Mouse (Mus musculus): ENCODE results near the gene Brpf3.
"Not testable (repeated sequence)": the region's sequence is repeated elsewhere in the genome, so short reads cannot be mapped to it uniquely, and the experiment has no call there.

Gene Brpf3

DNA sequence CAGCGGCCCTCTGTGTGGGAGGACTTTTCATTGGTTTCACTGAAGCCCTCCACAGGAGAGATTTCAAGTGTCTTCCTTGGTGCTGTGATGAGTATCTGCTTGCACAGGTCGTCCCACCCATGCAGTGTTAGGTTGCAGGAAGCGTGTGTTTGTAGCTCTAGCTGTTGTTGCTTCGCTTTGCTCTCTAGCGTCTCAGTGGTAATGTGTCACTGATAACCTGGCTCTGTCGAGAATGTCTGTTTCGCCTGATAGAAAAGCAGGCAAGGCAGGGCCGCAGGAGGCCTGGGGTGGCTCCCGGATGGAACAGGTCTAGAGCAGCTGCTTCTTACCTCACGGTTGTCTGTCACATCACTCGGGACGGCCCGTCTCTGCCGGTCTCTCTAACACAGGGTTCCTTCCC lies 28.2 kb downstream of the Brpf3 start:
- no peak for DNase-seq (ENCODE audit: low spot score)

DNA sequence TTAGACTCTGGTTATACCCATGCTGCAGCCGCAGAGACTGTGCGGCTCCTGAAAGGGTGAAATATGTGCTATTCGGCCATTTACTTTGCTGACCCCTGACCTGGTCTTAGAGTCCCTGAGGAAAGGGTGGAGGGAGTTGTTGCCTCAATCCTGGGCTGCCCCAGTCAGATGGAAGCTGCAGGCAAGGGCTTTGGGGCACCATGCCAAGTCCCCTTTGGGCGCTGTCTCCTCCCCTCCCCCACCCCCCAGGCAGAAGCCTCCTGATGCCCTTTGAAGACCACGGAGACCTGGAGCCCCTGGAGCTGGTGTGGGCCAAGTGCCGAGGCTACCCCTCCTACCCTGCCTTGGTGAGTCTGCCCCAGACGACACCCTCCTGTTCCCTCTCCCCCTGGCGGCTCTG lies 30.2 kb downstream of the Brpf3 start:
- no peak for DNase-seq (ENCODE audit: low spot score)

DNA sequence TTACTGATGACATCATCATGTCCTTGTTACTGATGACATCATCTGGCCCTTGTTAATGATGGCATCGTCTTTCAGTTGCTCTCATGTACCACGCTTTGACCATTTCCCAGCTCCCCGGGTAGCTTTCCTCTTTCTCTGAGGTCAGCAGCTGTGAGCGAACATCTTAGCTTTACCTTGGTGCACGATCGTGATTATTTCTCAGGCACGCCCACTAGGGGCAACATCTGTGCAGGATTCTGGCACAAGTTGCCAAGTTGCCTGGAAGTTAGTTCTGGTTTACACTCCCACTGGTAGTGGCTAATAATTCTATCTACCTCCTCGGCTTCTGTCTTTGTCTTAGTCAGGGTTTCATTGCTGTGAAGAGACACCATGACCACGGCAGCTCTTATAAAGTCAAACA lies 31.1 kb downstream of the Brpf3 start:
- DNase-seq (ENCODE audit: low spot score): no peak

DNA sequence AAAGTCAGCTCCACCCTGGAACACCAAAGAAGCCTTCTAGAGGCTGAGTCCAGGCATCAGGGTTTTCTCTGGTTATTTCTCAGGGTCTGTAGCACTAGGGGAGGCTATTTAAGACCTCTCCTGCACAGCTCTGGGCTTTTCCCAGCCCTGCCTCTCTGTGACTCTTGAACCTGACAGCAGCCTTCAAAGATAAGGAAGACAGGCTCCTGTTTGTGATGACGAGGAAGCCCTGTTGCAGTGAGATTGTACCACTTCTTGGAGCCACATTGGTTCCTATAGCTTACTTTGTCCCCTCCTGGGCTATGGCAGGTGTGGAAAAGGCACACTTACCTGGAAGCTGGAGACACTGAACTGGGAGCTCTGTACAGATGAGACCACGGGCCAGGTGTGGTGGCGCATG lies 32.0 kb downstream of the Brpf3 start:
- no peak for DNase-seq (ENCODE audit: low spot score)

DNA sequence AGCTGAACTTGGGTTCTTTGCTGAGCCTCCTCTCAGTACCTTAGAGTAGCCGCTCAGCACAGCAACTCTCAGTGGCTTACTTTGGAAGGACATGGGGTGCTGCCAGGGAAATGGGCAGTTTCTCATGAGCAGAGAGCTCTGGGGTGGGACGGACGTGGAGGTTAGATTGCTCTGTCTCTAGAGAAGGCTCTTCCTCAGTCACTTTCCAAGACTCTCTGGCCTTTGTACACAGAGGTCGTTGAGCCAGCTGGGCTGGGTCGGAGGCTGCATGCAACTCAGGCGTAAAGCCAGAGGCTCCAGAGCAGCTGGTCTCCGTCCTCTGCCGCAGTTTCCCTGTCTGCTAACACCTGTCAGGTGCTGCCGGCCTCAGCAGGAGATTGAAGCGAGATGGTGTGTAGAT lies 33.8 kb downstream of the Brpf3 start:
- no peak for DNase-seq (ENCODE audit: low spot score)

DNA sequence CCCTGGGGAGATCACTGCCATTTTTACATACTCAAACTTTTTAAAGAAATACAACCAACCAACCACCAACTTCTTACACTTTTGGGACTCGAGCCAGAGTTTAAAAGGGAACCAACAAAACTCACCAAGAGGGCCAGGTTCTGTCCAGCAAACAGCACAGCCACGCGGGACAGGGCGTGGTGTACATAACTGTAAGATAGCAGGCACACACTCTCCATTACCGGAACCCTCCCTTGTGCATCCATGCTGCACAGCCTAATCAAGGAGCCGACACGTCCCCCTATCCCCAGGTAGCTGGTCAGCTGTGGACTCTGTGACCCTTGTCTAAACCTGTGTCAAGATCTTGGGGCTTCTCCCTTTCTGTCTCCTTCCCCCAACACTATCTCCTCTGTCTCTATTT lies 37.0 kb downstream of the Brpf3 start:
- DNase-seq (ENCODE audit: low spot score): no peak

DNA sequence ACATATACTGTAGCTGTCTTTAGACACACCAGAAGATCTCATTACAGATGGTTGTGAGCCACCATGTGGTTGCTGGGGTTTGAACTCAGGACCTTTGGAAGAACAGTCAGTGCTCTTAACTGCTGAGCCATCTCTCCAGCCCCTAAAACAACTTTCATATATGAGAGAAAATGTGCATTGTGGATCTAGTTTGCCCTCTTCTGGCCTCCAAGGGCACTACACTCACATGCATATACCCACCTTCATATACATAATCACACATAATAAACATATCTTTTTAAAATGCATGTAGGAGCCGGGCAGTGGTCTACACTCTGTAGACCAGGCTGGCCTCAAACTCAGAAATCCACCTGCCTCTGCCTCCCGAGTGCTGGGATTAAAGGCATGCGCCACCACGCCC lies 41.1 kb downstream of the Brpf3 start:
- DNase-seq (ENCODE audit: low spot score): not testable (repeated sequence)

DNA sequence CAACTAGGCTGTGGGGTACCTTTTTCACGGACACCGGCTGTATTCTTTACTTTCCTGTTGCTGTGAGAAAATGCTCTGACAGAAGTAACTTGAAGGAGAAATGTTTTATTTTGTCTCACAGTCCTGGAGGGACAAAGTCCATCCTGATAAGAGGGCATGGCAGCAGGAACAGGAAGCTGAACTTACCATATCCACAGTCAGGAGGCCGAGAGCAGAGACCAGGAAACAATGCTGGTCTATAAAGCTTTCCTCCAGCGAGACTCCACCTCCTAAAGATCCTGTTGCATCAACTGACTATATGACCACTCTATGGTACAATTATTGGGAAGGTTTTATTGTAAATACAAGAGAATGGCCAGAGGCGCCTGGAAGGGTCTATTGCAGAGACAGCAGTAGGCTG lies 42.8 kb downstream of the Brpf3 start:
- no peak for DNase-seq (ENCODE audit: low spot score)

DNA sequence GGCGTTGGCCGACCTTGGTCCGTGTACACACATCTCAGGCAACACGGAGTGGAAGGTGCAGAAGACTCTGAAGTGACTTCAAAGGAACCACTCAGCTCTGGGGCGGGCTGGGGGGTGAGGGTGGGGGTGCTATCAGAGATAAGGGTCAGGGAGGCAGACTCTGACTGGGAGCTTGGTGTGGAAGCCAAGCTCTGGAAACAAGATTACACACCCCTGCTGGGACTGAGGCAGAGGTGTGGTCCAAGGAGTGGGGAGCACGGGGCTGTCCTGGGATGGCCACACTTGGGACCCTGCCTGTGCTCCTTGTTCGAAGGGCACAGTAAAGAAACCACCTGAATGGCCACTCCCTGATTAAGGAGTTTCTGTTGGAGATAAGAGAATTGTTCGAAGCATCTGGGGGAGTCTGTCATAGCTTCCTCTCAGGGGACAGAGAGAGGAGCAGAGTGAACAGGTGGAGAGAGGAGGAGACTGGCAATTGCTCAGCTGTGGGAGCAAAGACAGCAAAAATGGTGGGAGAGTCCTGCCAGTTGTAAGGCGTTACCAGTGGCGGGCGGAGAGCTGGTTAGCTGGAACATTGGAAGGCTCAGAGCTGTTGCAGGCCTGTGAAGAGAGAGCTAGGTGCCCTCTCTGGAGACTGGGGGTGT lies 46.2 kb downstream of the Brpf3 start:
- no peak for DNase-seq (ENCODE audit: low spot score)

DNA sequence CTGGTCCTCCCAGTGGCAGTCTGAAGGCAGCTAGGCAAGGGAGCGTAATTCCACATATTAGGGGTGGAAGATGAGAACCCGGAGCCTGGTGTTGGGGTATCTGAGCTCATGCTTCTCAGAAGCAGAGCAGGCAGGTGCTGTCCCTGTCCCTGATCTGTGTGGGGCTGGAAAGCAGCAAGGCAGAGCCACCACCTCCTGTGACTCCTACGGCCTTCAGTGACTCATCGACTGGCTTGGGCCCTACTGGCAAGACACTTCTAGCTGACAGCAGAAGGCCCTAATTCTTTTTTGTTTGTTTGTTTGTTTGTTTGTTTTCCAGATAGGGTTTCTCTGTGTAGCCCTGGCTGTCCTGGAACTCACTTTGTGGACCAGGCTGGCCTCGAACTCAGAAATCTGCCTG lies 49.6 kb downstream of the Brpf3 start:
- no peak for DNase-seq (ENCODE audit: low spot score)

DNA sequence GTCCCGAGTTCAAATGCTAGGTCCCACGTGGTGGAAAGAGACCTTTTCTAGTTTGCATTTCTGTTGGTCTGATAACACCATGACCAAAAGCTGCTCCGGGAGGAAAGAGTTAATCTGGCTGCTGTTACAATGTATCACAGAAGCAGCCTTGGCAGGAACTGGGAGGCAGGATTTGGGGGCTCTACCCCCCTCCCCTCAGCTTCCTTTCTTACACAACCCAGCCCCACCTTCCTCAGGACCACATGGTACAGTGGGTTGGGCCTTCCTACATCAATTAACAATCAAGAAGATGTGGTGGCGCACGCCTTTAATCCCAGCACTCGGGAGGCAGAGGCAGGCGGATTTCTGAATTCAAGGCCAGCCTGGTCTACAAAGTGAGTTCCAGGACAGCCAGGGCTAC lies 53.5 kb downstream of the Brpf3 start:
- DNase-seq (ENCODE audit: low spot score): no peak

DNA sequence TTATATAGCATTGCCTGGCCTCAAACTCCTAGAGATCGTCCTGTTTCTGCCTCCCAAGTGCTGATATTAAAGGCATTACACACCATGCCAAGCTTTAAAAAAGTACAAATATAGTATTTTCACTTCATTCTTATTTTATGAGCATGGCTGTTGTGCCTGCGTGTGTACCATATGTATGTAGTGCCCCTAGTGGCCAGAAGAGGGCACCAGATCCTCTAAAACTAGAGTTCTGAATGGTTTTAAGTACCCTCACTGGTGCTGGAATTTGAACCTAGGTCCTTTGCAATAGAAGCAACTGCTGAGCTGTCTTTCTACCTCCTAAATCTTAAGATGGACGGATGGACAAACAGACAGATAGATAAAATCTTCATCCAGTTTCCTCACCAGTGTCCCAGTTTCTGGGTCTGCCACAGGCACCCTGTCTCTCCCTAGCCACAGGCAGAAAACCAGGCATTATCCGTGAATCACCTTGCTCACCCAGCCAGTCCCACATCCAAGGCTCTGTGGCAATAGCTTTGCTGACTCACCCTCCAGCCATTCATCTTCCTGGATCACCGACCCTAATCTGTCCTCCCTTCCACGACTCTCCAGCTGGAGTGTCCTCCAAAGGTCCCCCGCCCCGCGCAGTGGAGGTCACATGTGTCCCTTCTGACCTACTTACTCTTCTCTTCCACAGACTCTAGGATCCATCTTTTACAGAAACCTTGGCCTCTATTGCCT lies 54.4 kb downstream of the Brpf3 start:
- DNase-seq (ENCODE audit: low spot score): no peak

DNA sequence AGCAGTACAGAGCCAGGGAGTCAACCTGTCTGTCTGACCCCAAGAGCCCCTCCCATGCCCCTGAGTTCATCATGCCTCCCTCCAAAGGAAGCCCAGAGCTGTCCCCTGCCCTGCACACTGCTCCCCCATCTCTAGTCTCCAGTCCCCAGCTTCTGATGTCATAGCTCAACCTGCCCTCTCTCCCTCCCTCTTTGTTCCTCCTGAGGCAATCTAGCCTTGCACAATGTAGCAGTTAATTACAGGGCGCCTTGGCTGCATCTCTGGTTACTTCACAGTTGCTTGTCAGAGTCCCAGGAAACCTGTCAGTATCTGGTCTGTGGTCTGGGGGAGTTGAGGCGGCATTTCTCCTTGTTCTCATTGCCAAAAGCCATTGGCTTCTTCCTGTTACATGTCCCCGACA lies 55.1 kb downstream of the Brpf3 start:
- DNase-seq (ENCODE audit: low spot score): no peak

DNA sequence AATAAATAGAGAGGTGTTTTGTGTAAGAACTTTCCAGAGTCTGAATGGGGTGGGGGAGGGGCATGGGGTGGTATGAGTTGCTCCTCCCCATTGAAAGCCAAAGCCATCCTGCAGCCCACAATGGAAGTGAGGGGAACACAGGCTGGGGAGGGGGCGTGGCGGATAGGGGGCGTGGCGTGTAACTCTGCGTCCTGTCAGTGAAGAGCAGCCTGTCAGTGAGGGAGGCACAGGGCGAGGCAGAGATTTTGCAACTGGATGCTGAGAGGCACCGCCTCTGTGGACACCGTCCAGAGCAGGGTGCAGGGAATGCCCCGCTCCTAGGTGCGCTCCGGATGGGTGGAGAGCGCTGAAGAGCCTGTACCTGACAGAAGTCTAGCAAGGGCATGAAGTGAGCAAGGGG lies 57.3 kb downstream of the Brpf3 start, which contains the start of gene Pnpla1:
Gene Pnpla1 (plus strand): TSS at position 207 of the 400 bp plus-strand sequence.
- no peak for DNase-seq (ENCODE audit: low spot score)

DNA sequence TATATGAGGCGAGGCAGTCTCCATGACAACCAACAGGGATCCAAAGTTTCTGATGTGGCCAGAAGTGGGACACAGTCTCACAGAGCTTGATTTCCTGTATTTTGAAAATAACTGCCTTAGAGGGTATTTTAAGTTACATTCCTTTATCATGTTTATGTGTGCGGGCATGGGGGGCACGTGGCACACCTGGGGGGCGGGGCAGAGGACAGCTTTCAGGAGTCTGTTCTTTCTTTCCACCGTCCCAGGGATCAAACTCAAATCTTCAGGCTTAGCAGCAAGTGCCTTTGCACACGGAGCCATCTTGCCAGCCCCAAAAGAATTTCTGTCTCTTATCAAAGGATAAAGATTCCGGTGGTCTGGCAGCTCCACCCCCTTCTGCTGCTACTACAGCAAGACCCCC lies 63.0 kb downstream of the Brpf3 start:
- no peak for DNase-seq (ENCODE audit: low spot score)

DNA sequence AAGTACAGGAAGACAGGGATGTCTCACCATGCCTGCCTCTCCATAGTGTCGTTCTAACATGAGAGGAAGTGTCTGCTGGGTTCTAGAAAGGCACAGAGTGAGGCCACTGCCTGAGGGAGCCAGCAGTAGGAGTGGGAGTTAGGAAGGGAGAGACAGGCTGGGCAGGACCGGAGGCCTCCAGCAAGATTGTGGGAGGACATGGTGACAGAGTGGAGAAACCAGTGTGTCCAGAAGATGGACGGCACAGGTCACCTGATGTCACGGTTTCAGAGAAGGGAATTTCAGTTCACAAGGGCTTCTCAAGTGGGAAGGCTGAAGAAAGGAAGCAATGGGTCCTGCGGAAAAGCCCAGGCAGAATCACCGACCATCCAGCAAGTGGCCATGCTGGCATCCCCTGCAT lies 63.6 kb downstream of the Brpf3 start:
- no peak for DNase-seq (ENCODE audit: low spot score)

DNA sequence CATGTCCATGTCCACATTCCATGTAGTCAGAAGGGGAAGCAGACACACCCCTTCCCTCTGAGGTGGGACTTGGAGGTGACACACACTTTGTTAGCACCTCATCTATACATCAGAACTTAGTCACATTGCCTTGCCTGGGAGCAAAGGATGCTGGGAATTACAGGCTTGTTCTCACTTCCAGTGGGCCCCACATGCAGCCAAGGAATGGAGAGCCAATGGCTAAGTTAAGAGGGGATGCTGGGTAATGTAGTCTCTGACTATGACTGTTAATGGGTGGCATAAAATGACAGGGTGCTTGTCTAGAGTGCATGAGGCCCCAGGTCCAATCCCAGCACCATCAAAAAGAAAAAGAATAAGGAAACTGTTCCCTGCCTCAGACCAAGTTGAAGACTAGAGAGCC lies 66.0 kb downstream of the Brpf3 start:
- no peak for DNase-seq (ENCODE audit: low spot score)

DNA sequence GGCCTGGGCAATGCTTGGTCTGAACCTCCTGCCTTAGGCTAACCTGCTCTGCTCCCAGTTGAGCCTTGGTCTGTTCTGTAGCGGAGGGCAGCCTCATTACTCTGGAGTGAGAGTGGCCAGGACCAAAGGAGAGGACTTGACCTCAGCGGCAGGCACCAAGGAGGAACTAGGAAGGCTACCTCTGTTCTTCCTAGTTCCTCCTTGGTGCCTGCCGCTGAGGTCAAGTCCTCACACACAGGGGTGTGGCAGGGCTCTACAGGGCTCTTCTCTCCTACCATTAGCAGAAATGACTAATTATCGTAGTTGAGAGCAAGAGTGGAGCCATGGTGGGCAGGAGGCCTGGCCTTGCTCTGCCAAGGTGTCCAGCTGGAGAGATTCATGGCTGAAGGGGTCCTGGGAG lies 66.5 kb downstream of the Brpf3 start:
- no peak for DNase-seq (ENCODE audit: low spot score)

DNA sequence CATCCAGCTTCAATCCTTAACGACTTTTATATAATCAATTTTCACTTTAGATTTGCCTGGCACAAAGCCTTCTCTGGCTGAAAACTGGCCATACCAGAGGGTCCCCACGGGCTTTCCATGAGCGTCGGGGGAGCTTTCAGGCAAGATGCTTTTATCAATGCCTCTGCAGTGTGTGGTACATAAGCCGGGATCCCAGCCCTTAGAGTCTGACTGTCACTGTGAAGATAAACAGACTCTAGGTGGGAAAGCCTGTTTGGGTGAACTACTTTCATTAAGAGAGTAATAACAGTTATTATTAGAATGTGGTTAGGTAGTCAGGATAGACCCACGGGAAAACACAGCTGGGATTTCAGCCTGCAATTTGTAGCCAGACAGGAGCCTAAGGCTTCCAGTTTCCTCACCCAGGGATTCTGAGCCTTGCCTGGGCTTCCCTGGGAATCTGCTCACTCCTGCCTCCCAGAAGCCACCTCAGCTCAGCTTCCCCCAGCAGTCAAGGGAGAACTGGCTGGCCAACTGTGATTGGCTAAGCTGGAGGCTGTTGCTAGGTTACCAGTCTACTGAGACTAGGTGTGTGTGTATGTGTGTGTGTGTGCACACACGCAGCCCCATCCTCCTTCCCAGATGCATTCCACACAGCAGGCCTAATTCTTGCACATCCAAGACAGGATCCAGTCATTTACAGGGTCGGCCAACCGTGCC lies 68.7 kb downstream of the Brpf3 start:
- no peak for DNase-seq (ENCODE audit: low spot score)

DNA sequence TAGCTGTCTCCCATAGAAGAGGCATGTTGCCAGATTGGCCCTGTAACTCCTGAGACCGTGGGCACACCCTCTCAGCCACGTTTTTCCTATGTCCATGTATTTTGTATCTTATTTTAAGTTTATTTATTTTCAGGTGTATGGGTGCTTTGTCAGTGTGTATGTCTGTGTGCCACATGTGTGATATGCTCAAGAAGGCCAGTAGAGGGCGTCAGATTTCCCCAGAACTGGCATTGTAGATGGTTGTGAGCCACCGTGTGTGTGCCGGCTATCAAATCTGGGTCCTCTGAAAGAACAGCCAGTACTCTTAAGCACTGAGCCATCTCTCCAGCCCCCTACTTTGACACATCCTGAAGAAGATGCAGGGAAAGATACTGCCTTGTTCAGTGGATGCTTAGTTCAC lies 69.5 kb downstream of the Brpf3 start:
- DNase-seq (ENCODE audit: low spot score): no peak

DNA sequence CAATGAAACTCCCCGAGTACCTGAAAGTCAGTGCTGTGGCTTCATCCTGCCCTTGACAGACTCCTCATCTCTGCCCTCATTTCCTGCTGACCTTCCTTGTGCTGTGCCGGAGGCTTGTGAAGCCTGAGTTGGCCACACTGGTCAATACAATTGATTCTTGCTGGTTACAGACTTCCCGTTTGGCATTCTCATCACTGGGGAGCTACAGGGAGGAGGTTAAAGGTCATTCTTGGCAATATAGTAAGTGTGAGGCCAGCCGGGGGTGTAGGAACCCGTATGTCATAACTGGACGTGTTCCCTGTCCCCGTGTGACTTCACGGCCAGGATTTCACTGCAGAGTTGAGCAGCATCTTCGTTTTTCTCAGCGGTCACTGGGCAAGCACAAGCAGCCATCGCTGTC lies 70.9 kb downstream of the Brpf3 start:
- DNase-seq (ENCODE audit: low spot score): no peak

DNA sequence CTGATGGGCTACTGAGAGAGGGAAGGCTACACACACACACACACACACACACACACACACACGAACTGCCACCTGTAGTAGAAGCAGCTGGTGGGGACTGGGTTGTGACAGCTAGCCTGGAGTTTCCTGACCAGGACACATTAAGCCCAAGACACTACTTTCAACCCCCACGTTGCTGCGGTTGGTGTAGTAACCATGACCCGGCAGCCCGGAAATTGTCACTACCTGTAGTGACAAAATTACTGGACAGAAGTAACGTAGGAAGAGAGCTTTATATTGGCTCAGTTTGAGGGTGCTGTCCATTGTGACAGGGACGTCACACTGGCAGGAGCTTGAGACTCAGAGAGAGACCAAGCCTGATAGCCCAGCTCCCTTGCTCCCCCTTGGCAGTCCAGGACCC lies 71.4 kb downstream of the Brpf3 start:
- DNase-seq (ENCODE audit: low spot score): no peak

DNA sequence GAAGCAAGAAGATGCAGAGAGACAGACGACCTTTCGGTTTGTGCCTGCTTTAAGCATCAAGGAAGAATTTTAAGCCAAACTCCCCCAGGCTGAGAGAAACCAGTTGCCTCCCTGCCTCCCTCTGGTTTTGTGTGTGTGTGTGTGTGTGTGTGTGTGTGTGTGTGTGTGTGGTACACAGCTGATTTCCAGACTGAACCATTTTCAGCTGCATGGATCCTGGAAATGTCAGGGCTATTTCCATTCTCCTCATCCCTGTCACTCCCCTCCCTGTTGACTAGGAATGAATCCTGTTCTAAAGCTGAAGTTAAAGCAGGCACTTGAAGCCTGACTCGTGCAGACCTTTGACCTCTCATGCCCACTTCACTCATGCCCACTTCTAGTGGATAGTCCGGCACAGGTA lies 73.3 kb downstream of the Brpf3 start:
- DNase-seq (ENCODE audit: low spot score): no peak

DNA sequence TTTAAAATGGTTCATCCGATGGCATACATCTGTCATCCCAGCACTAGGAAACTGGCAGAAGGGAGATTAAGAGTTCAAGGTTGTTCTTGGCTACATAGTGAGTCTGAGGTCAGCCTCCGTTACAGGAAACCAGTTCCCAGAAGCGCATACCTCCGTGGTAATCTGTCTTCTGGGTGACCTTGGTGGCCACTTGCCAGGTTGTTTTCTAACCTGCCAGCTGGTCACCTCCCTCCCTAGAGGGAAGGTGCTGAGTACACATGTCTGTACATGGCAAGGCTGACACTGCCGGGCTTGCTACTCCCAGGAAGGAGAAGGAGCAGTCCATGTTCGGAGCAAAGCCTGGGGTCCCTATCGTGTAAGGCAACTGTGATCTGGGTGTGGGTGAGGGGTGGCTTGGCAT lies 73.9 kb downstream of the Brpf3 start:
- no peak for DNase-seq (ENCODE audit: low spot score)

Data from urinary bladder, postnatal 10 days (tissue).